Mouse (Mus musculus): ENCODE data around the gene Prrc2b. TPM values are rescaled to one million over a fixed set of nuclear protein-coding genes. Genes with fewer than 3 reads are reported as not detected.
A peak's percentile ranks its signal among the peaks of the same experiment; 100 is the strongest.

Prrc2b gene
- polyA plus RNA-seq, 1 experiment from 2014 or later = 7.5 TPM

DNA sequence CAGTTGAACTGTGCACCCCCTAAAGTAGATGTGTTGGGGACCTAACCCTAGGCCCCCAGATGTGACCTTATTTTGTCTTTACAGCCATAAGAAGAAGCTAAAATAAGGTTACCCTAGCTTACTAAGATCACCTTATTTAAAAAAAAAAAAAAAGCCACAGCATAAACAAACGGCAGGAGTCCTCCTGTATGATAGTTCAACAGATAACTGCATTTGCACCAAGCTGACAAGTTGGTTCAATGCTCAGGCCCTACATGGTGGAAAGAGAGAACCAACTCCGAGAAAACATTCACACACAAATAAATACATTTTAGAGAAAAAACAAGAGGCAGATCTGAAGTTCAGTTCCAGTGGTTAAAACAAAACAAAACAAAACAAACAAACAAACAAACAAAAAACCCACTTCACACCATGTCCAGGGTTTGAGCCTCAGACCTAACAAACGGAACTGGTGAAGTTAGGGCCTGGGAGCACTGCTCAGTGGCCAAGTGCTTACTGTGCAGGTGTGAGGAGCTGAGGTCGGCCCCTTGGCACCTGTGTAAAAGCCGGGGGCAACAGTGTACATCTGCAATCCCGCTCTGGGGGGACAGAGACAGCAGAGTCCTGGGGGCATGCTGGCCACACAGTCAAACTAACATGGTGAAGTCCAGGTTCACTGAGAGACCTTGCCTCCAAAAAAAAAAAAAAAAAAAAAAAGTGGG lies 18.9 kb upstream of the Prrc2b start:
- no peaks in the 10 kb centered on the region for H3K9me3 ChIP-seq (ENCODE audit: low read length)
- H3K36me3 ChIP-seq (replicated peaks; ENCODE audit: insufficient read depth, low read length) = no peaks in the 10 kb centered on the region
- 61% methylated on average over 6 of the region's 6 CpGs for WGBS (ENCODE audit: insufficient replicate concordance)
- no peak overlapping the region for H3K4me3 ChIP-seq (ENCODE audit: low read depth, low read length)
- ATAC-seq (no peak), DNase-seq (no peak)
- TF ChIP-seq CTCF (IDR thresholded peaks at IDR 0.05; ENCODE audit: low read depth) = no peak
- no peak for TF ChIP-seq EP300 (IDR thresholded peaks at IDR 0.05; ENCODE audit: low read depth)
- H3K4me1 ChIP-seq (ENCODE audit: insufficient read depth) = peaks cover 48% of the 10 kb centered on the region
- no peak overlapping the region for H3K9ac ChIP-seq (replicated peaks)
- no peaks in the 10 kb centered on the region for H3K27me3 ChIP-seq (ENCODE audit: insufficient read depth, low read length)
- peak overlapping the region; percentile 45 for H3K4me2 ChIP-seq (ENCODE audit: low read depth, low read length)
- H3K27ac ChIP-seq (ENCODE audit: low read depth) = peak overlapping the region; percentile 77; the same call in 1 of the 2 replicates

DNA sequence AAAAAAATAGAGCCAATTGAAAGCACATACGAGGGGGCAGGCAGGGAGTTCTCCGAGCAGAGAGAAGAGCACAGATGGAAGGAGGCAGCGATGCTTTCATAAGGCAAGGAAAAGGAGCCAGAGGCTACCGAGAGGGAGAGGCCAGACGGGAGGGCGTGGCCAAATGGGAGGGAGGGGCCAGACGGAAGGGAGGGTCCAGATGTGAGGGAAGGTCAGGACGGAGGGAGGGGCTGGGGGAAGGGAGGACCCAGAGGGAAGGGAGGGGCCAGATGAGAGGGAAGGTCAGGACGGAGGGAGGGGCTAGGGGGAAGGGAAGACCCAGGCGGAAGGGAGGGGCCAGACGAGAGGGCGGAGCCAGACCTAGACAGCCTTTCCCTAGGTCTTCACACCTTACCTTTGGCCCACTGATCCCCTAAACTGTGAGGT lies 18.3 kb upstream of the Prrc2b start:
- peak overlapping the region; percentile 45 for H3K4me2 ChIP-seq (ENCODE audit: low read depth, low read length)

DNA sequence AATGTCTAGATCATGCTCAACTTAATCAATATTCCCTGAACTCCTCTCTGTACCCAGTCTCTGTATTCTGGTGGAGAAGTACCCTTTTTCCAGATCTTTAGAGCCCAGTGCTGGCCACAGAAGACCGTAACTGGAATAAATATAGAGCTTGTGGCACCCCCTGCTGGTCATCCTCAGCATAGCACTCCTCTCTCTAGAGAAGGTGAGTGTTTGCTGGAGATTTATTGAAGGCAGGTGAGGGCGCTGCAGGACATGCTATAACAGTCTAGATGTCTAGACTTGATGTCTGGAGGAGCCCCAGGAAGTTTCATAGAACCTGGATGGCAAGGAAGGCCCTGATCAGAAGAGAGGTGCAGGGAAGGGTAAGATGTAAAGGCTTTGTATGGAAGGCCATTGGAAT lies 16.8 kb upstream of the Prrc2b start:
- Histone ChIP-seq H3K4me3 (ENCODE audit: low read depth, low read length) (no peak overlapping the region), H3K4me1 (ENCODE audit: insufficient read depth) (peaks cover 47% of the 10 kb centered on the region), H3K27ac (ENCODE audit: low read depth) (no peak overlapping the region), H3K9me3 (ENCODE audit: low read length) (no peaks in the 10 kb centered on the region), H3K4me2 (ENCODE audit: low read depth, low read length) (no peak overlapping the region), H3K36me3 (replicated peaks; ENCODE audit: insufficient read depth, low read length) (no peaks in the 10 kb centered on the region), H3K27me3 (ENCODE audit: insufficient read depth, low read length) (no peaks in the 10 kb centered on the region), H3K9ac (replicated peaks) (no peak overlapping the region)
- no peak for ATAC-seq
- peak; percentile 98 for TF ChIP-seq CTCF (IDR thresholded peaks at IDR 0.05; ENCODE audit: low read depth)
- no peak for TF ChIP-seq EP300 (IDR thresholded peaks at IDR 0.05; ENCODE audit: low read depth)
- 3% methylated on average over 2 of the region's 2 CpGs for WGBS (ENCODE audit: insufficient replicate concordance)
- DNase-seq = peak; percentile 90

More for the DNA sequence above, 18.3 kb upstream of the Prrc2b start:
- no peak overlapping the region for H3K9ac ChIP-seq (replicated peaks)
- H3K36me3 ChIP-seq (replicated peaks; ENCODE audit: insufficient read depth, low read length) = no peaks in the 10 kb centered on the region
- H3K27ac ChIP-seq (ENCODE audit: low read depth) = peak overlapping the region; percentile 66; the same call in 1 of the 2 replicates
- 12% methylated on average over 12 of the region's 12 CpGs for WGBS (ENCODE audit: insufficient replicate concordance)
- ATAC-seq (peak; percentile 57), DNase-seq (peak; percentile 93)
- peaks cover 53% of the 10 kb centered on the region for H3K4me1 ChIP-seq (ENCODE audit: insufficient read depth)
- no peaks in the 10 kb centered on the region for H3K9me3 ChIP-seq (ENCODE audit: low read length)
- no peaks in the 10 kb centered on the region for H3K27me3 ChIP-seq (ENCODE audit: insufficient read depth, low read length)
- H3K4me3 ChIP-seq (ENCODE audit: low read depth, low read length) = no peak overlapping the region
- TF ChIP-seq CTCF (IDR thresholded peaks at IDR 0.05; ENCODE audit: low read depth) (no peak), EP300 (IDR thresholded peaks at IDR 0.05; ENCODE audit: low read depth) (no peak)

DNA sequence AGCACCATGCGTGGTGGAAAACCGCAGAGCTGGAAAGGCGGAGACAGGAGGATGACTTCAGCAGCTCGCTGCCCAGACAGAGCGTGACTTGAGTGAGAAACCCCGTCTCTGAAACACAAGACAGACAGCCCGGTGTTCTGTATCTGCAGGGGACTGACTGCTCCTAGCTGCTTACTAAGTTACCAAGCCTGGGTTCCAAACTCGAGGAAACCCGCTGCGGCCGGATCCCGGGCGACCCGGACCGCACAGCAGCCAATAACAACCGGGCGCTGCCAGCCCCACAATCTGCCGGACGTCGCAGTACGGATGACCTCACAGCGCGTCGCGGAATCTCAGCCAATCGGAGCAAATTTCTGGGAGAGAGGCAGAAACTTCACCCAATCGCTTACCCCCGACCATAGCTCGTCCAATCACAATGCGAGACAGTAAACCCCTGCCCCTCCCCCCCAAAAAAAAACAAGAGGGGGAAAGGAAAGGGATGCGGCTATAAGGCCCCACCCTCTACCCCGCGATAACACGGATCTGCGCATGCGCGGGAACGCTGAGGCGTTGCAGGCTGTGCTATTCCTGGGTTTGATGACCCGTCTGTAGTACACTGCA lies 13.1 kb upstream of the Prrc2b start:
- peak overlapping the region; percentile 69 for H3K4me3 ChIP-seq (ENCODE audit: low read depth, low read length)
- no peaks in the 10 kb centered on the region for H3K9me3 ChIP-seq (ENCODE audit: low read length)
- H3K27me3 ChIP-seq (ENCODE audit: insufficient read depth, low read length) = no peaks in the 10 kb centered on the region
- TF ChIP-seq EP300 (IDR thresholded peaks at IDR 0.05; ENCODE audit: low read depth) (peak; percentile 84; the same call in 1 of the 2 replicates), CTCF (IDR thresholded peaks at IDR 0.05; ENCODE audit: low read depth) (no peak)
- under 1% methylated on average over 40 of the region's 40 CpGs for WGBS (ENCODE audit: insufficient replicate concordance)
- peak overlapping the region; percentile 99 for H3K27ac ChIP-seq (ENCODE audit: low read depth)
- DNase-seq (peak; percentile 96), ATAC-seq (peak; percentile 91)
- peak overlapping the region; percentile 83 for H3K4me2 ChIP-seq (ENCODE audit: low read depth, low read length)
- H3K4me1 ChIP-seq (ENCODE audit: insufficient read depth) = peaks cover 34% of the 10 kb centered on the region
- peak overlapping the region; percentile 87 for H3K9ac ChIP-seq (replicated peaks)
- H3K36me3 ChIP-seq (replicated peaks; ENCODE audit: insufficient read depth, low read length) = no peaks in the 10 kb centered on the region

DNA sequence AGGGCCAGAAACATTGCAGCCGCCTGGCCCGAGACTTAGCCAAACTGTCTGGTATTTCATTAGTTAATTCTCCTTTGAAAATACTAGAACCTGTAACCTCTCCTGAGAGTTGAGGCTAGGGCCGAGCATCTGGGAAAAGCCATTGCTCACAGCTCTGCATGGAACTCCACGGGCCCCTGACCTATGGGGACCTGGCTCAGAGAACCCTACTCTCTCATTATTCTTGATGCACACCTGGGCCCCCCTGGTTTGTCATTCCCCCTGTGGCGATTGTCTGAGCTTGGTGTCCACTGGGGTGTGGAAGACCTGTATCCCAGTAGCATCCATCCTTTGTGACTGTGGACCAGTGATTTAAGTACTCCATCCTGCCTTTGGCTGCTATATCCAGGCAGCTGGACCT lies 11.5 kb upstream of the Prrc2b start:
- peaks cover 31% of the 10 kb centered on the region for H3K4me1 ChIP-seq (ENCODE audit: insufficient read depth)
- no peaks in the 10 kb centered on the region for H3K9me3 ChIP-seq (ENCODE audit: low read length)
- no peak overlapping the region for H3K4me2 ChIP-seq (ENCODE audit: low read depth, low read length)
- TF ChIP-seq EP300 (IDR thresholded peaks at IDR 0.05; ENCODE audit: low read depth) (no peak), CTCF (IDR thresholded peaks at IDR 0.05; ENCODE audit: low read depth) (no peak)
- no peak for ATAC-seq
- WGBS (ENCODE audit: insufficient replicate concordance) = 83% methylated on average over 5 of the region's 5 CpGs
- no peaks in the 10 kb centered on the region for H3K36me3 ChIP-seq (replicated peaks; ENCODE audit: insufficient read depth, low read length)
- no peak for DNase-seq
- H3K27ac ChIP-seq (ENCODE audit: low read depth) = no peak overlapping the region
- H3K27me3 ChIP-seq (ENCODE audit: insufficient read depth, low read length) = no peaks in the 10 kb centered on the region
- no peak overlapping the region for H3K4me3 ChIP-seq (ENCODE audit: low read depth, low read length)
- H3K9ac ChIP-seq (replicated peaks) = no peak overlapping the region

DNA sequence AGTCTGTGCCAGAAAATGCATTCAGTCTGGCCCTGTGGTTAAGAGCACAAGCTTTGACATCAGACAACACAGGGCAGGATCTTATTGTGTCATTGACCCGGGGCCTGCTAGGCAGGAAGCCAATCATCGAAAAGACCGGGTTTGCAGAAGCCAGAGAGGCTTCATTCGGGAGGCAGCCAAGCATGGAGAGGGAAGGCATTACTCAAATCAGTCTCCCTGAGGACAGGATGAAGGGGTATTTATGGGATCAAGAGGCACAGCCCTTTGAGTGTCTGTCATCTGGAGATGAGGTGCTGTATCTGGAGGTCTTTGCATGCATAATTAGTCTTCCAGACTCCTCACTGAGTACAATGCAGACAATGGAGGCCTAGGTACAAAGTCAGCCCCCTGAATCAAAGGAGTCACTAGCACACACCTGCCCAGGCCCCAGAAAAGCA lies 10.4 kb upstream of the Prrc2b start:
- no peaks in the 10 kb centered on the region for H3K9me3 ChIP-seq (ENCODE audit: low read length)
- ATAC-seq = peak; percentile 36
- WGBS (ENCODE audit: insufficient replicate concordance) = 29% methylated on average over 4 of the region's 4 CpGs

More for the DNA sequence above, 10.4 kb upstream of the Prrc2b start:
- TF ChIP-seq EP300 (IDR thresholded peaks at IDR 0.05; ENCODE audit: low read depth) (no peak), CTCF (IDR thresholded peaks at IDR 0.05; ENCODE audit: low read depth) (no peak)
- Histone ChIP-seq H3K4me2 (ENCODE audit: low read depth, low read length) (no peak overlapping the region), H3K36me3 (replicated peaks; ENCODE audit: insufficient read depth, low read length) (no peaks in the 10 kb centered on the region), H3K4me3 (ENCODE audit: low read depth, low read length) (no peak overlapping the region), H3K27ac (ENCODE audit: low read depth) (peak overlapping the region; percentile 52; the same call in 1 of the 2 replicates), H3K27me3 (ENCODE audit: insufficient read depth, low read length) (no peaks in the 10 kb centered on the region), H3K4me1 (ENCODE audit: insufficient read depth) (peaks cover 31% of the 10 kb centered on the region), H3K9ac (replicated peaks) (no peak overlapping the region)
- peak; percentile 75 for DNase-seq
